Mouse (Mus musculus) WW6 (cell line): ENCODE data around the gene Myf5.

ENCODE experiments used
- DNase-seq: peaks from one replicate; pipeline ENCODE4 v3.0.0-alpha.2; 2013; ENCODE audit warnings: low read depth, low spot score

The Myf5 gene

DNA sequence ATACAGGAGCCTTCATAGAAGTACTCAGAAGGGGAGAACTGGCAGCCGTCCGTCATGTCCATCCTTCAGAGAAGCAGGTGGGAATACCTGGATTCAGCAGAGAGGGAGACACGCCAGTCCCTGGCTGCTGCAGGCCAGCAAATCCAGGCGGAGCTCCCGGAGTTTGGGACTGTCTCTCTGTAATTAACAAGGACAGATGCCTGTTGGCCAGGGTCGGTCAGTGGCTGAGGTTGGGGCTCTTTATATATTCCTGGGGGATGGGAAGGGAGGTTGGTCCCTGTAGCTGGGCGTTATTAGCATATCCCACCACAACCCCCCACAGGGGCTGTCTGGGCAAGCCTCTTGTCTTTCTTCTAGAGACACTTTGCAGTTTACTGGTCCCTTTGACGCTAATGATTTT lies at the start of gene Myf5:
Gene Myf5, minus strand, starts transcription at position 265 of the 400 bp plus-strand sequence.
- no peak for DNase-seq

- DNase-seq = peak; percentile 34
Measured at GRCm38 (mm10) chr10:107528758-107529157, 42.8 kb upstream of the Myf5 start.

DNA sequence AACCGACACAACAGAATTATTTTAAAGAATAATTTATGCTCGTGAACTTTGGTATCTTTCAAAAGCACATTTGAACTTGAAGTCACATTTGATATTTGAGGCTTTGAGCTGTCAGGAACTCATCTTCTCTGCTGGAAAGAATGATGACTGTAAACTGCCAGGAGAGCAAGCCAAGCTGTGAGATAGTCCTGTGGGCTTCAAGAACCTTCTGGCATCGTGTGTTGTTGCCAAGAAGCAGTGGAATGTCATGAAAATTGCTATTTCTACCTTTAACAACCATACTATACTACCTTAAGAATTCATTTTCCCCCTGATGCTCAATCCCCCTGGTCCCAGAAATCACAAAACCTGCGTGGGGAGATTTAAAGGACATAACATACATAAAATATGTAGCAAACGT lies 33.3 kb upstream of the Myf5 start:
- DNase-seq = no peak

DNA sequence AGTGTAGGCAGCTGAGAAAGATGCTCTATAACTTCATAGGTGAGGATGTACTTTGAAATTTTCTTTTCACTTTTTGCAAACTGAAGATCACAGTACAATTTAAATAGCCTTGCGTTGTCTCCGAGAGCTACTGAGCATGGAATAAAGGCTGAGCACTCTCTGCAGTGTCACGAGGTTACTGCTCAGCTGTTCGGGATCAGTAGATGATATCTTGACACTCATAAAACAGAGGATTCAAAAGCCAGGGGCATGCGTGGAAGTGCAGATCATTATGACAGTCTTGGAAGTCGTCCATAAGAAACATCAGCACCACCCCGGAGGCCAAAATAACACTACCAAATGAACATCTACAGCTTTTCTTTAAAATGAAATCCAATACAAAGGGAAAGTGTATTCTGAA lies 30.7 kb upstream of the Myf5 start:
- no peak for DNase-seq

DNA sequence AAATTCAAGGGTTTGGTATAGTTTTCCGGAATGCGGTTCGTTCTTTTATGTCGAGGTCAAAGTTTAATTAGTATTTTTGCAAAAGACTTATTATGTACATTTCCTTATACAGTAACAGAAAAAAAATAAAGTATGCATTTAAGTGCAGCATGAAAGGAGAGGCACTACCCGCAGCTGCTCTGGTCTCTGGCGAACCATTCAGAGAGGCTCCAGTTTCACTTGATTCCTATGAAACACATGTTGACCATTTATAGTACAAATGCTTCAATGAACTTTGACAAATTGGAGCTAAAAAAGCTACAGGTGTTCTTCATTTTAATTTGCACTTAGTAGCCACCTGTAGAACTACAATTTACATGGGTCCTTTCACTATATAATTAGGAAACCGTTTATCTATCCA lies 28.8 kb upstream of the Myf5 start:
- DNase-seq = no peak

- no peak for DNase-seq
Measured at GRCm38 (mm10) chr10:107506397-107506796, 20.5 kb upstream of the Myf5 start.

DNA sequence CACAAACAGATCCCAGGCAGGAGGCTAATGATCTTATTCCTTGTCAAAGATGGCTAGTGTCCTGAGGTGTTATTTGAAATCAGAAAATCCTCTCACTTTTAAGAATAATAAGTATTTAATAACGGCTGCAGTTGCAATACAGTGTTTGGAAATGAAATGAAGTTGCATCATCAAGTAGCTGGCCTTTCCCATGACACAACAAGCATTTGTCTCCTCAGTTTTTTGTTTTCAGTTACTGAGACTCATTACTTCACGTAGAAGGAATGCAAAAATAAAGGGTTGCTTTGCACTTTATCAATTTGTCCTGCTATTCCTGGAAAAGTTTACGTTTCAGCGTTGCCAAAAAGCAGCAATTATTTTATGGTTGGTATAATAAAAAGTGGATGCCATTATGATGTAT lies 17.5 kb upstream of the Myf5 start:
- DNase-seq = no peak

GRCm38 (mm10) chr10:107502193-107502592 lies 16.3 kb upstream of the Myf5 start:
- DNase-seq = no peak

DNA sequence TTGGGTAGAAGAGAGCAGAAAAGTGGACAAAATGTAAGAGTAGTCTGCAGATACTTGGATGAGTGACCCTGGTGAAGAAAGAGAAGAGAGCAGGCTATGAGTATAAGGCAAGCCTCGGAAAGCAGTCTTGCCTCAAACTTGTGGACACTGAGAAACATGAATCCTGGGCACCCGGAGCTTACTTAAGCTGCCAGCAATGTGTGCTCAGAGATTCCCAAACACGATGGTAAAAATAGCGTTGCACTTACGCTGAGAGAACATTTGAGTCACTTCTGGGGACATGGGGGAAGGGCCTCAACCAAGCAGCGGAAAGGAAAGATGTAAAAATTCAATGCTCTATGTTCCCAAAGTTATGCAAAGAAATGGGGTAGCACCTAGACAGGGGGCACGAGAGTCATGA lies 13.7 kb upstream of the Myf5 start:
- DNase-seq = no peak

DNA sequence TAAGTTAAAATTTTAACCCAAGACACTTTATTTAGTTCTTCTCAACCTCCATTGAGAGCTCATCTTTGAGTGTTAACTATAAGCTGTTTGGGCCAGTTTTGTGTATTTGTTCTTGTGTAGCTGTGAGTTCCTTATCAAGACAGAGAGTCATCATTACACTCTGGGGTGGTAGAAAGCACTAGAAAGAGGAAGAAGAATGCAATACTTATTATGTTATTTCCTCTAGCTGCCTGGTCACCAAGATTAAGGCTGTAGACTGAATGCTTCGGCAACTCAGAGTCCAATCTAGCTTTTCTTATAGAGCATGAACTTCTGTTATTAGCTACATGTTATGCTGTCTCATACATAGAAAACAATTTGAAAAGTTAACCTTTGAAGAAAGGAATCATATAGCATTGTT lies 10.5 kb upstream of the Myf5 start:
- DNase-seq = no peak

- no peak for DNase-seq
Measured at GRCm38 (mm10) chr10:107494568-107494967, 8.6 kb upstream of the Myf5 start, which contains the start of gene Myf6. Gene Myf6, minus strand, starts transcription at chr10:107494737.

DNA sequence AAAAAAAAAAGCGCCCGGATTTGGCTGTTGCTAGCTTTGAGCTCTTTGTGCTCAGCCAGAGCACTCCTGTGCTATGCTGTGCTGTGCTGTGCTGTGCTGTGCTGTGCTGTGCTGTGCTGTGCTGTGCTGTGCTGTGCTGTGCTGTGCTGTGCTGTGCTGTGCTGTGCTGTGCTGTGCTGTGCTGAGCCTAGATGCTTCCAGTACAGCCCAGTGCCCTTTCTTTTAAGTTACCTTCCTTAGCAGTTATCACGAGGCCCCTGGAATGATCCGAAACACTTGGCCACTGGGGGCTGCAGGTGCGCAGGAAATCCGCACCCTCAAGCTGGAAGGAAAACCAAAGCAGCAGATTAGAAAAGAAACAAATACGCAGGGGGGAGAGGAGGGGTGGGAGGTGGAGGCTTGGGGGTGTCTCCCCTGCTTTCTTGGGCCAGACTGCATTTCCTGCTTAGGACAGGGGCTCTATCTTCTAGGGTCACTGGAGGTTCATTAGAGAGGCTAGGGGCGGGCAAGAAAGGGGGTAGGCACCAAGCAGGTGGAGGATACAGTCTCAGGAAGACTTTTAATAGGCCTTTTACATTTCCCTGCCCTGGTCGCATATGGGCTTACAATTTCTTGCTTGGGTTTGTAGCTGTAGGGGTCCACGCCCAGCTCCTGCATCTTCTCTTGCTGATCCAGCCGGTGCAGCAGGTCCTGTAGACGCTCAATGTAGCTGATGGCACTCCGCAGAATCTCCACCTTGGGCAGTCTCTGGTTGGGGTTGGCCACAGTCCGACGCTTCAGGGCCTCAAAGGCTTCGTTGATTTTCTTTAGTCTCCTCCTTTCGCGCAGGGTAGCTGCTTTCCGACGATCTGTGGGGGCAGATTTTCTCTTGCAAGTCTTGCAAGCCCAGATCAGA lies 7.9 kb upstream of the Myf5 start:
- no peak for DNase-seq

- no peak for DNase-seq
Measured at GRCm38 (mm10) chr10:107492867-107493579, 7.1 kb upstream of the Myf5 start.

DNA sequence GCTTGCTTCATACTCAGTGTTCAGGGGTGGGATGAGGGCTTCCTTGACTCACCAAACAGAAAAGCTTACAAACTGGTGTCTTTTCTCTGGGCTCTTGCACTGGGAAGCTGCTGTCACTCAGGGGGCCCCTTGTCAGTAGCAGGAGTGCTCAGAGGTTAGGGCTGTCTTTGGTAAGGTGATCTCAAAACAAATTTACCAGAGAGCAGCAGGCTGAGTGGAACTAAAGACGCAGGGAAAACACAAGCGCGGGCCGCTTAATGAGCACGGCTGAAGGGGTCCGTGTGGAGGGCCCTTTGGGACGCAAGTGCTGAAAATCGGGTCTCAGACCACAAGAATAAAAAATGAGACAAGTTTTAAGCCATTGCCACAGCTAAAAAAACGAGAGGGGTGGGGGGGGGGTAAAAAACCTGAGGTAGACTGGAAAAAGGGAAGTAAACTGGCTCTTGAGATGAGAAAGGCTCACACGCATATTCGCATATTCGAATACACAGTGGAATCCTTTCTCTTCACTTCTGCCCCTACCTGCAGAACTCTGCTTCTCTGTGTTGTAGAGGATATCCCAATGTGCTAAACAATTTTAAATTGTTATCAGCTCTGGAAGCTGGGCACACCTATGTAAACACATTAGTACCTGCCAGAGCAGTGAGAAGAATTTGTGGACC lies 2.9 kb upstream of the Myf5 start:
- no peak for DNase-seq

GRCm38 (mm10) chr10:107486770-107487169 lies 836 bp upstream of the Myf5 start:
- no peak for DNase-seq

- no peak for DNase-seq
Measured at GRCm38 (mm10) chr10:107484050-107484449, 1.9 kb downstream of the Myf5 start.

GRCm38 (mm10) chr10:107473497-107473896 lies 12.4 kb downstream of the Myf5 start:
- no peak for DNase-seq

GRCm38 (mm10) chr10:107471712-107472111 lies 14.2 kb downstream of the Myf5 start:
- DNase-seq = no peak

DNA sequence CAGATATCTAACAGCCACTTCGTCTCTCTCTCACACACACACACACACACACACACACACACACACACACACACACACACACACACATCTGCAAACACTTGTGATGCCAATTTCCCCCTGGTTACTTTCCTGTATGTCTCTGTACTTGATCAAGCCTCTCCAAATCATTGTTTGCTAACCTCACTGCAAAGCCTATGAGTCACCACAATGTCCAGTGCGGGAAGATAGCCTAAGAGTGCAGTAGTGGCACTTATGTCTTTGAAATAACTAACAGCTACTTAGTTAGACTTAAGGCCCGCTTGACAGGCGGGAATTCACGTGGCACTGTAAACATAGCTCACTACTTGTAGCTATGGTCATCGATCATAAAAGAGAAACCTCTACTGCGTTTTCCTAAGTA lies 18.1 kb downstream of the Myf5 start:
- no peak for DNase-seq

DNA sequence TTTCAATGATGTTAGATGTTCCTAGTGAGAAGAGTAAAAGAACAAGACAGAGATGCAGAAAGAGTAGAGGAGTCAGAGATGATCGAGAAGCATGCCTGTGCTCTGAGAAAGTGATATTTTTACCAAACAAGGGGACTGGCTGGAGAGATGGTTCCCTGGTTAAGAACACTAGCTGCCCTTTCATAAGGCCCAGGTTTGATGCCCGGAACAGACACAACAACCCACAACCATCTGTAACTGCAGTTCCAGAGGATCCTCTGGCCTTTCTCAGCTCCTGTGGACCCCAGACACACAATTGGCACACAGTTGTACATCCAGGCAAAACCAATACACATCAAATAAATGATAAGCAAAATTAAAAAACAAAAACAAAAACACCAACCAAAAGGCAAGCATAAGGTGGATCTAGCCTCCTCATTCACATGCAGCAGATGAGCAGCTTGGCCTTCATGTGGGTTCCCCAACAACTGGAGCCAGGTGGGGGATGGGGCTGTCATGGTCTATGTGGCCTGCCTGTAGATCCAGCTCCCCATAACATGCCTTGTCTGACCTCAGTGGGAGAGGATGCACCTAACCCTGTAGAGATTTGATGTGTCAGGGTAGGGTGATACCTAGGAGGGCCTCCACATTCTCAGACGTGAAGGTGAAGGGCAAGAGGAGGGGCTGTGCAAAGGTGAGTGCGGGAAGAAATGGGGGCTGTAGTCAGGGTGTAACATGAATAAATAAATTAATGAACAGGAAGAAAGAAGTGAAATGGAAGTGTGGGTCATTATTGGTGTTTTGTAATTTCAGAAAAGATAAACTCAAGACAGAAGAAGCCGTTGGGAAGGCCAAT lies 36.2 kb downstream of the Myf5 start:
- no peak for DNase-seq

DNA sequence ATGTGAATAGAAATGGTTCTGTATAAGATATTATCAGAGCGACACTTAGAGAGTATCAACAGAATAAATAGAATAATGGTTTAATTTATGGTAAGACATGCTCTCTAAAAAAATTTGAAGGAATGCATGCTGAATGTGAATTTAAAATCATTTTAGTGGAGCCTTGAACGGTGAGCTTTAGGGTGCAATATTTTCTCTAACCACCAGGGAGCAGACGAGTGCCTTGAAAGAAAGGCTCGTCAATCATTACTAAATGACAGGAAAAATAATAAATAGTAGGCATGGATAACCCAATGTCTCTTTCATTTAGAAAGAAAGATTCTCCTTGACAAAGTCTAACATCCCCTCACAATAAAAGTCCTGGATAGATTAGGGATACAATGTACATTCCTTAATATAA lies 43.2 kb downstream of the Myf5 start:
- DNase-seq = no peak
